Mouse (Mus musculus) CD4-positive, CD25-positive, alpha-beta regulatory T cell, adult 4 months (primary cell): ENCODE data around the gene Phlda2. TPM values are rescaled to one million over a fixed set of nuclear protein-coding genes. Genes with fewer than 3 reads are reported as not detected.
A peak's percentile ranks its signal among the peaks of the same experiment; 100 is the strongest.

Source experiments
- ATAC-seq: one replicate; pipeline ENCODE4 v1.8.0; 2017
- polyA plus RNA-seq, 2 experiments: library from polyadenylated mRNA; unstranded; fragments of 100-300 nt; shearing (Covaris generic); gene quantifications; one replicate each; pipeline ENCODE4 v1.2.1; 2017

Phlda2 gene
- polyA plus RNA-seq, 2 experiments from 2014 or later, result 0.58 TPM; not detected in 1

DNA sequence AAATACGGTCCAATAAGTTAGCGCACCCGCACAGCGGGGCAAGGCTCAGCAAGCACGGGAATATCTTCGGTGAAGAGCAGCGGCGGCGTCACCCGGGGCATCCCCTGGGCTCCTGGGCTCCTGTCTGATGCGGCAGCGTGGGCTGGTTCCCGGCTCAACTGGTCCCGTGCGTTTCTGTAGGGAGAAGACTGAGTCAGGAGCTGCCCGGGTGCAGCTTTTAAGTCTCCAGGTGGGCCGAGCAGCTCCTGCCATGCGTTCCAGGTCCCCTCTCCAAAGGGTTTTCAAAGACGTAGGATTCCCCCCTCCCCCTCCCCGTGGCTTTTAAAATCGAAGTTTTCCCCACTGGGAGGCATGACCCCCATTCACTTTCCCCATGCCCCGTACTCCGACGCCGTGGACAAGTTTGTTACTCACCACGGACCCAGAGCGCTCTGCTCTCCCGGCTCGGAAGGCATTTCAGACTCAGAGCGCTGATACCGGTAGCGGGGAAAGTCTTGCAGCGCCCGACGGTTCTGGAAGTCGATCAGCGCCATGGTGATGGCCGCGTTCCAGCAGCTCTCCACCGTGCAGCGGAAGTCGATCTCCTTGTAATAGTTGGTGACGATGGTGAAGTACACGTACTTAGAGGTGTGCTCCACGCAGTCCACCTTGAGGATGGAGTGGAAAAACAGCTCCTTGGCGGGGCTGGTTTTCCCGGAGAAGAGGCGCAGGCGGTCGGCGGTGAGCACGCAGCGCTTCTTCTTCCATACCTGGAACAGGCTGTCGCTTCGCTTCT is 1.1 kb downstream of the Phlda2 start:
- peak; percentile 80 for ATAC-seq

GRCm38 (mm10) chr7:143500912-143501311 is 2.0 kb downstream of the Phlda2 start:
- ATAC-seq, result no peak

GRCm38 (mm10) chr7:143498584-143498983 is 4.4 kb downstream of the Phlda2 start:
- no peak for ATAC-seq

GRCm38 (mm10) chr7:143495104-143495961 is 7.6 kb downstream of the Phlda2 start:
- no peak for ATAC-seq

GRCm38 (mm10) chr7:143493616-143494126 is 9.3 kb downstream of the Phlda2 start:
- no peak for ATAC-seq

DNA sequence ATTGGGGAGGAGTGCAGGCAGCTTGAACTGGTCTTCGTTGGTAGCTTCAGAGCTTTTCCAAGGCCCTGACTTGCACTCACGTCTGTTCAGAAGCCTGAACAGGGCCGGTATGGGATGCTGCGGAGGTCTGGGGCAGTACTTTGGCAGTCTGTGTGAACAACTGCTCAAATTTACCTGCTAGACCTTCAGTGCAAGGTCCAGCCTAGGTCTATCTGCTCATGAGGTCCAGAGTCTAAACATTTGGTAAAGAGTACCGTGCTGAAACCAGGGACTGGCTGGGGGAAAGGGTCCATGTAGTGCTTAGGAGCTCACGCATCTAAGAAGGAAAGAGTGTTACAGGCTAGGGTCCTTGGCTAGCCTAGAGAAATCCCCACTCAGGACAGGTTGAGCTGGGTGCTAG is 13.2 kb downstream of the Phlda2 start:
- no peak for ATAC-seq

- no peak for ATAC-seq
Observed at GRCm38 (mm10) chr7:143482541-143482940, 20.4 kb downstream of the Phlda2 start.

- ATAC-seq, result no peak
Observed at GRCm38 (mm10) chr7:143481806-143482387, 21.1 kb downstream of the Phlda2 start.

GRCm38 (mm10) chr7:143480498-143480897 is 22.5 kb downstream of the Phlda2 start:
- ATAC-seq, result peak; percentile 67

- no peak for ATAC-seq
Observed at GRCm38 (mm10) chr7:143477800-143478199, 25.1 kb downstream of the Phlda2 start.

GRCm38 (mm10) chr7:143476702-143477335 is 26.1 kb downstream of the Phlda2 start:
- no peak for ATAC-seq

DNA sequence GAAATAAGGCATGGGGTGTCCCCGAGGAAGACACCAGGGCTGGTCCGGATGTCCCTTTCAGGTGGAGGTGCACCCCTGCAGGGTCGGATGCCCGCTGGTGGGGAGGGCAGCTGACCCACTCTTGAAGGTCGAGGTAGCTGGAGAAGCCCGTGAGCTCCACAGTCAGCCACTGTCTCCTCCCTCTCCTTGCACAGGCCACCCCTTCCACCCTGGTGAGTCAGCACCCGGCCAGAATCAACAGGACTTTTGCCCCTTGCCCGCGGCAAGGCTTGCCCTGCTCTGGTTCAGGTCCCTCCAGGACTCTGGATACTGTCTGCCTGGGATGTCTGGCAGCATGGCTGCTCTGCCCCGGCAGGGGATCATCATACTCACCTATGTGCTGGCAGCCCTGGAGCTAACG is 27.1 kb downstream of the Phlda2 start:
- no peak for ATAC-seq

DNA sequence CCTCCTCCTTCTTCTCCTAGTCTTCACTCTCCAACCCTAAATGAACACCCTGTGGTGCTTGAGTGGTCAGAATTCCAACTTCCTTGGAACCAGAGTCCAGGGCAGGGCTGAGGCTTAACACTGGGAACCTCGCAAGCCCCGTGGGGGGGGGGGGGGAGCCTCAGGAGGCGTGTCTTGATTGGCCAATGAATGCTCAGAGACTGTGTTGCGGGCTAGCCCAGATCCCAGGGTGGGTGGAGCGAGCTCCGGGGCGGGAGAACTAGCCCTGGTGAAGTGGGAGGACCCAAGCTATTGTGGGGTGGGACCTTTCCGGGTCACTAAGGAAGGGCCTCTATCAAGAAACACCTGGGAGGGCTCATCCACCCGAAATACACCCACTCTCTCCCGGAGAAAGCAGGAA is 28.1 kb downstream of the Phlda2 start:
- no peak for ATAC-seq

GRCm38 (mm10) chr7:143473347-143474101 is 29.4 kb downstream of the Phlda2 start, which contains the start of gene Slc22a18:
Slc22a18 (plus strand) TSS chr7:143473736.
- ATAC-seq, result no peak

GRCm38 (mm10) chr7:143469946-143470345 is 33.0 kb downstream of the Phlda2 start:
- ATAC-seq, result peak; percentile 66

GRCm38 (mm10) chr7:143467714-143468113 is 35.2 kb downstream of the Phlda2 start:
- ATAC-seq, result no peak

GRCm38 (mm10) chr7:143466099-143466677 is 36.8 kb downstream of the Phlda2 start:
- peak; percentile 46 for ATAC-seq

DNA sequence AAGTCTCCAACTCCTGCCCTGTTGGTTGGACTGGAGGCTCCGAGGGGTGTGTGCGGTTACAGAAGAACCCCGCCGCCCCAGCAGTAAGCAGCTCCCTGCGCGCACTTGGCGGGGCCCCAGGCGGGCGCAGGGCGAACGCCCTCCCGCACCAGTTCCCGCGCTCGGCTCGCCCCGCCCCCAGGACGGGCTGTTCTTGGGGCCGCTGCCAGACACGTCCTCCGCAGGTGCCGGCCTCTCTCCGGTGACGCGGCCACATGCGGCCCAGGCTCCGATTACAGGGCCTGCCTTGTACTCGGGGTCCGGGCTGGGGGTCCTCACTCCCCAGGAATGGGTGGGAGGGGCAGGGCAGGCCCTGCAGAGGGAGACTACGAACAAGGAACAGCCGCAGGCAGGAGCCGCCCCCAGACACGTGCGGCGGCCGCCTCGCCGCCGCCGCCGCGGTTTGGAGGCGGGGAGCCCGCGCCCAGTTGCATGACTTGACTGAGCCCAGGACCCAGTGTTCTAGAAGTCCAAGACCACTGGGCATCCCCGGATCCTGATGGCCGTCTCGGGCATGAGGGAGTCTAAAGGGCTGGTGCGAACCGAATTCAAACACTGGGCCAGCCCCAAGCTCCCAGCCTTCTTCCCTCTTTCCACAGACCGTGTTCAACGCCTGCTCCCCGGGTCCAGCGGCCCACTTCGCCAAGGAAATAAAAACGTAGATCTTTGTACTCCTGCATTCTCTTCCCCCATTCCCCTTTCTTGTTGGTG is 38.0 kb downstream of the Phlda2 start:
- no peak for ATAC-seq

DNA sequence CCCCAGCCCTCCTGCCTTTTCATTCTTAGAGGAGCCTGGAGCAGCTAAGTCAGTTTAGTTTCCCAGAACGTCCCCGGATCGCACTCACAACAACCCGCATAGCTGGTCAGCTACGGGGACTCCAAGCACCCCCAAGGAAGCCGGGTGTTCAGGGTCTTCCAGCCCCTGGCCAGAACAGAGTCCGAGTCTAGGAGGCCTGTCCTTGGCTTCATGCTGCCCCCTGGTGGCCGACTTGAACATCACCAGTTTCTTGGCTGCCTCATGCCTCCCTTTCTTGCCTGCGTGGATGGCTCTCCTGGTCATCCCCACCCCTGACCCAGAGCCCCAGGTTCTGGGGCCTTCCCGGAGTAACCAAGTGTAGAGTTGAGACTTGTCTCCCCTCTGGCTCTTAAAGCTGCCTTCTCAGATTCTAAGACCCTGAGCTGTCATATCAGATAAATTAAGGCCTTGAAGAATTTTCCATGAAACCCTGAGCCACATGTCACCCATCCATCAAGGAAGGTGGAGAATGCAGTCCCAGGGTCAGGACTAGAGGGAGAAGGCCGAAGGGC is 39.0 kb downstream of the Phlda2 start:
- no peak for ATAC-seq

- no peak for ATAC-seq
Observed at GRCm38 (mm10) chr7:143462516-143462915, 40.4 kb downstream of the Phlda2 start.
